Mouse (Mus musculus) lung, adult 2 months (tissue): Measurements from ENCODE around the gene Fev. TPM values are rescaled to one million over a fixed set of nuclear protein-coding genes. Genes with fewer than 3 reads are reported as not detected.

ENCODE experiments used
- DNase-seq: peaks from one replicate; pipeline ENCODE4 v3.0.0; 2022
- H3K4me1 ChIP-seq: fragments of 200-500 bp; 2 replicates; pipeline ENCODE4 v1.6.1; 2011; ENCODE audit warnings: low read length; ENCODE audit not compliant: control insufficient read depth, insufficient read depth
- H3K4me3 ChIP-seq: fragments of 200-500 bp; replicated peaks from 2 replicates; pipeline ENCODE3; 2011; ENCODE audit warnings: low read depth, mild to moderate bottlenecking, control low read depth, low read length; ENCODE audit errors: extremely low read depth
- CTCF ChIP-seq: fragments of 200-500 bp; IDR thresholded peaks from 2 replicates; pipeline ENCODE4 v1.5.1; 2011; ENCODE audit warnings: mild to moderate bottlenecking, low read length, control low read depth; ENCODE audit not compliant: insufficient read depth
- POLR2A ChIP-seq: fragments of 200-500 bp; IDR thresholded peaks from 2 replicates; pipeline ENCODE4 v1.6.1; 2011; ENCODE audit warnings: low read depth, mild to moderate bottlenecking, control low read depth, low read length, borderline replicate concordance; ENCODE audit errors: extremely low read depth
- WGBS: fragments of 180-500 bp; shearing (Covaris S2); methylation state at CpG from one replicate; pipeline ENCODE4 v1.1.7; 2018; 5-methylcytosine and 5-hydroxymethylcytosine counted together
- polyA plus RNA-seq: library from polyadenylated mRNA; depleted of rRNA; stranded (reverse); fragments of >200 nt; gene quantifications from 2 replicates; pipeline ENCODE4 v1.2.3, GENCODE M21; 2012

Fev gene
- polyA plus RNA-seq, 1 experiment = not detected

- 7% methylated on average over 8 of the region's 8 CpGs for WGBS
- no peak for TF ChIP-seq CTCF
- no peak for TF ChIP-seq POLR2A
- H3K4me3 ChIP-seq = no peak overlapping the region
- DNase-seq = no peak
- H3K4me1 ChIP-seq = peaks cover 5% of the 10 kb centered on the region; the same call in 1 of the 2 replicates
These were observed 2.4 kb downstream of the Fev start for GRCm38 (mm10) chr1:74882828-74883227.

- no peak for DNase-seq
- no peak for TF ChIP-seq POLR2A
- no peak for TF ChIP-seq CTCF
- Histone ChIP-seq H3K4me3 (peak overlapping the region; percentile 4), H3K4me1 (peaks cover 5% of the 10 kb centered on the region; the same call in 1 of the 2 replicates)
- 3% methylated on average over 74 of the region's 74 CpGs for WGBS
These were observed 3.0 kb downstream of the Fev start for GRCm38 (mm10) chr1:74882055-74882734.

- DNase-seq = peak; percentile 57
- WGBS = 6% methylated on average over 18 of the region's 18 CpGs
- TF ChIP-seq CTCF (peak; percentile 83), POLR2A (no peak)
- peaks cover 5% of the 10 kb centered on the region; the same call in 1 of the 2 replicates for H3K4me1 ChIP-seq
- no peak overlapping the region for H3K4me3 ChIP-seq
These were observed 4.3 kb downstream of the Fev start for GRCm38 (mm10) chr1:74880785-74881360.

- DNase-seq = no peak
- peaks cover under 1% of the 10 kb centered on the region; the same call in 1 of the 2 replicates for H3K4me1 ChIP-seq
- TF ChIP-seq CTCF = no peak
- TF ChIP-seq POLR2A = no peak
- no peak overlapping the region for H3K4me3 ChIP-seq
- WGBS = 41% methylated on average over 3 of the region's 3 CpGs
These were observed 8.0 kb downstream of the Fev start for GRCm38 (mm10) chr1:74877199-74877598.

GRCm38 (mm10) chr1:74872218-74872617 is 13.0 kb downstream of the Fev start:
- no peak for TF ChIP-seq CTCF
- TF ChIP-seq POLR2A = no peak
- Histone ChIP-seq H3K4me1 (no peaks in the 10 kb centered on the region), H3K4me3 (no peak overlapping the region)
- DNase-seq = no peak
- 54% methylated on average over 2 of the region's 2 CpGs for WGBS

- no peak overlapping the region for H3K4me3 ChIP-seq
- TF ChIP-seq CTCF = no peak
- no peak for TF ChIP-seq POLR2A
- H3K4me1 ChIP-seq = no peaks in the 10 kb centered on the region
- DNase-seq = no peak
These were observed 23.4 kb downstream of the Fev start for GRCm38 (mm10) chr1:74861783-74862182.

GRCm38 (mm10) chr1:74859223-74859984 is 25.8 kb downstream of the Fev start:
- no peak for TF ChIP-seq POLR2A
- TF ChIP-seq CTCF = no peak
- DNase-seq = no peak
- Histone ChIP-seq H3K4me1 (no peaks in the 10 kb centered on the region), H3K4me3 (no peak overlapping the region)
- WGBS = 35% methylated on average over 6 of the region's 6 CpGs

GRCm38 (mm10) chr1:74858805-74859204 is 26.4 kb downstream of the Fev start:
- H3K4me3 ChIP-seq = no peak overlapping the region
- TF ChIP-seq POLR2A (no peak), CTCF (no peak)
- DNase-seq = no peak

GRCm38 (mm10) chr1:74858171-74858719 is 27.0 kb downstream of the Fev start:
- WGBS = 2% methylated on average over 29 of the region's 29 CpGs
- peak; percentile 42 for DNase-seq
- TF ChIP-seq POLR2A (no peak), CTCF (no peak)
- Histone ChIP-seq H3K4me3 (no peak overlapping the region), H3K4me1 (no peaks in the 10 kb centered on the region)

More at GRCm38 (mm10) chr1:74858805-74859204, 26.4 kb downstream of the Fev start:
- no peaks in the 10 kb centered on the region for H3K4me1 ChIP-seq
- 13% methylated on average over 16 of the region's 16 CpGs for WGBS

GRCm38 (mm10) chr1:74857677-74858076 is 27.5 kb downstream of the Fev start:
- DNase-seq = no peak
- TF ChIP-seq POLR2A = no peak
- no peak for TF ChIP-seq CTCF
- Histone ChIP-seq H3K4me3 (no peak overlapping the region), H3K4me1 (no peaks in the 10 kb centered on the region)
- 6% methylated on average over 4 of the region's 4 CpGs for WGBS

GRCm38 (mm10) chr1:74857201-74857600 is 28.0 kb downstream of the Fev start:
- no peak overlapping the region for H3K4me3 ChIP-seq
- WGBS = 4% methylated on average over 20 of the region's 20 CpGs
- DNase-seq = no peak
- TF ChIP-seq CTCF (no peak), POLR2A (no peak)
- no peaks in the 10 kb centered on the region for H3K4me1 ChIP-seq
